Mouse (Mus musculus) liver, embryonic 14.5 days (tissue): Measurements from ENCODE around the gene Elovl3. TPM values are rescaled to one million over a fixed set of nuclear protein-coding genes. Genes with fewer than 3 reads are reported as not detected.

Experiments
- ATAC-seq: fragments of 200-750 bp; cut with Nextera tagmentation; 2 replicates; pipeline ENCODE4 v1.8.0; 2017; ENCODE audit warnings: moderate number of reproducible peaks, mild to moderate bottlenecking, moderate library complexity; ENCODE audit not compliant: insufficient read depth
- DNase-seq, 3 experiments: peaks; one replicate each; pipeline ENCODE4 v3.0.0-alpha.2; 2012 to 2013; ENCODE audit warnings: low read depth in 3 of 3, low spot score in 3 of 3
- H3K27ac ChIP-seq: fragments of 300-500 bp; sonication (generic); 2 replicates; pipeline ENCODE4 v1.5.1; 2014; ENCODE audit warnings: moderate library complexity, mild to moderate bottlenecking, control low read depth, inconsistent platforms
- H3K27me3 ChIP-seq: fragments of 300-500 bp; sonication (generic); 2 replicates; pipeline ENCODE4 v1.6.1; 2014; ENCODE audit warnings: mild to moderate bottlenecking, low read length, moderate library complexity; ENCODE audit not compliant: control insufficient read depth, insufficient read depth
- H3K36me3 ChIP-seq: fragments of 300-500 bp; sonication (generic); replicated peaks from 2 replicates; pipeline ENCODE4 v1.6.1; 2014; ENCODE audit warnings: low read depth; ENCODE audit not compliant: control insufficient read depth, insufficient read depth
- H3K4me1 ChIP-seq, 2 experiments: fragments of 200-500 bp in 1 of 2; fragments of 300-500 bp in 1 of 2; sonication (generic) in 1 of 2; replicated peaks; 2 replicates each; pipeline ENCODE4 v1.6.1; 2012 to 2014; ENCODE audit warnings: antibody characterized with exemption in 1 of 2, inconsistent platforms in 1 of 2, low read length in 1 of 2; ENCODE audit not compliant: control insufficient read depth in 2 of 2, insufficient read depth in 2 of 2
- H3K4me2 ChIP-seq: fragments of 300-500 bp; sonication (generic); 2 replicates; pipeline ENCODE4 v1.6.1; 2014; ENCODE audit warnings: low read depth, mild to moderate bottlenecking, control low read depth, moderate library complexity
- H3K4me3 ChIP-seq, 2 experiments: fragments of 200-500 bp in 1 of 2; fragments of 300-500 bp in 1 of 2; sonication (generic) in 1 of 2; 2 replicates each; pipeline ENCODE4 v1.5.1; 2012 to 2014; ENCODE audit warnings: low read depth in 2 of 2, low read length in 2 of 2, mild to moderate bottlenecking in 2 of 2, control low read depth in 1 of 2, inconsistent platforms in 1 of 2, moderate library complexity in 1 of 2; ENCODE audit not compliant: insufficient read depth in 1 of 2
- H3K9ac ChIP-seq: fragments of 300-500 bp; sonication (generic); replicated peaks from 2 replicates; pipeline ENCODE4 v1.6.1; 2014; ENCODE audit warnings: mild to moderate bottlenecking, control low read depth, moderate library complexity
- H3K9me3 ChIP-seq: fragments of 300-500 bp; sonication (generic); 2 replicates; pipeline ENCODE4 v1.6.1; 2016; ENCODE audit warnings: low read length, mixed read lengths; ENCODE audit not compliant: control insufficient read depth
- CTCF ChIP-seq: IDR thresholded peaks from 2 replicates; pipeline ENCODE4 v1.5.1; 2016; ENCODE audit warnings: antibody characterized with exemption, low read depth, control low read depth
- EP300 ChIP-seq: IDR thresholded peaks from 2 replicates; pipeline ENCODE4 v1.6.1; 2016; ENCODE audit warnings: antibody characterized with exemption, low read depth
- WGBS: fragments of 180-500 bp; shearing (Covaris S2); extraction: QIAGEN DNeasy Blood & Tissue Kit; methylation state at CpG from one replicate; pipeline ENCODE4 v1.1.7; 2014; ENCODE audit not compliant: insufficient replicate concordance; 5-methylcytosine and 5-hydroxymethylcytosine counted together
- polyA plus RNA-seq, 2 experiments: library from polyadenylated mRNA; depleted of rRNA in 1 of 2; stranded (reverse) in 1 of 2; unstranded in 1 of 2; fragments of >200 nt; fragmentation: Nextera tagmentation in 1 of 2; extraction: Ambion mirVana in 1 of 2; gene quantifications; 2 replicates each; pipeline versions ENCODE4 v1.2.1 to v1.2.3; 2012 to 2014

Gene Elovl3
- polyA plus RNA-seq, 2 experiments, result 0.02 TPM; not detected in 1

DNA sequence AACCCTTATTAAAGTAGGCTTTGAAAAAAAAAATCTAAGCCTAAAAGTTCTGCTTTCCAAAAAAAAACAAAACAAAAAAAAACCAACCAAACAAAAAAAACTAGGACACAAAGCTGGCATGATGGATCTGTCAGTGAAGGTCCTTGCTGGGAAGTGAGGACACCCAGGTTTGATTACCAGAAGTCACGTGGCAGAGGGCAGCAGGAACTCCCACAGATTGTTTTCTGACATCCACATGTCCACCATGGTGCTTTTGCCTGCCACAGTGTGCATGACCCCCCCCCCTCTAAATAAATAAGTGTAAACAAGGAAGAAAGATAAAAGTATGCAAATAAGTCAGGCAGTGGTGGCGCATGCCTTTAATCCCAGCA lies 27.5 kb upstream of the Elovl3 start:
- no peaks in the 10 kb centered on the region for H3K36me3 ChIP-seq
- ATAC-seq (no peak), DNase-seq (no peak)
- H3K27me3 ChIP-seq, result no peaks in the 10 kb centered on the region
- TF ChIP-seq EP300 (no peak), CTCF (no peak)
- H3K9me3 ChIP-seq, result no peaks in the 10 kb centered on the region
- no peak overlapping the region for H3K9ac ChIP-seq
- no peak overlapping the region for H3K4me3 ChIP-seq
- WGBS, result 64% methylated on average over 2 of the region's 2 CpGs
- H3K27ac ChIP-seq, result no peak overlapping the region
- H3K4me2 ChIP-seq, result no peak overlapping the region
- no peaks in the 10 kb centered on the region for H3K4me1 ChIP-seq

DNA sequence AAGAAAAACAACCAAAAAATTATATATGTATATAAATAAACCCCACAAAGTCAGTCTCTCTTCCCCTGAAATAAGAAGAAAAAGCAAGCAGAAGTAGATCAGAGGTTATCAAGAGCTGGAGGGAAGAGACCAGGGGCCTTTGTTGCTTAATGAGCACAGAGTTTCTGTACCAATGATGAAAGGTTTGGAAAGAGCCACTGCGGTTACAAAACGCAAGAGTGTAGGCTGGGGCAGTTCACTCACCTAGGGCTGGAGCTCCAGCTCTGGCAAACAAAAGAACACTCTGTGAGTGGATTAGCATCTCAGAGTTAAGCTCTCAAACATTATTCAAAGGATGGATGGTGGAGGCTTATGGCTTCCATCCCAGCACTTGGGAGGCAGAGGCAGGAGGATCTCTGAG lies 21.5 kb upstream of the Elovl3 start:
- H3K27ac ChIP-seq, result no peak overlapping the region
- ATAC-seq, result no peak

DNA sequence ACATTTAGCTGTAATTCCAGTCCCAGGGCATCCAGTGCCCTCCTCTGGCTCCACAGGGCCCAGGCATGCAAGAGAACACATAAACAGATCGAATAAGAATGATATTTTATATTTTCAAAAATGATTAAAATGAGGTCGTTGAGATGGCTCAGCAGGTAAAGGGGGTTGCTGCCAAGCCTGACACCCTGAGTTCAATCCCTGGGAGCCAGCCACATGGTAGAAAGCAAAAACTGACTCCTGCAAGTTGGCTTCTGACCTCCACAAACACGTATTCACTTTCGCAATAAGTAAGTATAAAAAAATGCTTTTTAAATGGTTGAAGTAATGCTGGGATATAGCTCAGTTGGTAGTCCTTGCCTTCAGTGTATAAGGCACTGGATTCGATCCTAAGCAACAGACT lies 20.9 kb upstream of the Elovl3 start:
- H3K36me3 ChIP-seq, result no peaks in the 10 kb centered on the region
- H3K9me3 ChIP-seq, result no peaks in the 10 kb centered on the region
- H3K9ac ChIP-seq, result no peak overlapping the region
- no peaks in the 10 kb centered on the region for H3K4me1 ChIP-seq
- H3K4me3 ChIP-seq, result no peak overlapping the region
- TF ChIP-seq CTCF, result no peak
- TF ChIP-seq EP300, result no peak
- WGBS, result 62% methylated on average over 5 of the region's 5 CpGs
- no peak overlapping the region for H3K27ac ChIP-seq
- ATAC-seq (no peak), DNase-seq (no peak)
- H3K4me2 ChIP-seq, result no peak overlapping the region
- no peaks in the 10 kb centered on the region for H3K27me3 ChIP-seq

More for the DNA sequence above, 21.5 kb upstream of the Elovl3 start:
- Histone ChIP-seq H3K36me3 (no peaks in the 10 kb centered on the region), H3K9me3 (no peaks in the 10 kb centered on the region), H3K4me1 (no peaks in the 10 kb centered on the region), H3K27me3 (no peaks in the 10 kb centered on the region), H3K4me2 (no peak overlapping the region), H3K9ac (no peak overlapping the region), H3K4me3 (no peak overlapping the region)
- WGBS, result 64% methylated on average over 2 of the region's 2 CpGs
- DNase-seq, result no peak
- TF ChIP-seq CTCF, result no peak

DNA sequence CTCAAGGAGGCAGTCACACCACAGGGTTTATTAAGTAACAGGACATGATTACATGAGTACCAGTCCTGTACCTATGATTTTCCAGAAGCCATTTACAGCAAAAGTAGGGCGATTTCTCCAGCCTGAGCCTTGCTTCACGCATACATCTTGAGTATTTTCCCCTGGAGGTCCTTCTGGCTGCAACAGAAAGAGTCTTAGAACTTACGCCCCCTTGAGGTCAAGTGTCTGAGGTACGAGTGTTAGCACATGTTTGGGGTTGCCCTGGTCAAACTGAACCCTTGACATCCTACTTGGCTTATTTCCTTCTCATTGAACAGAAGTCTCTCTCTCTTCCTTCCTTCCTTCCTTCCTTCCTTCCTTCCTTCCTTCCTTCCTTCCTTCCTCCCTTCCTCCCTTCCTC lies 17.1 kb upstream of the Elovl3 start:
- H3K4me1 ChIP-seq, result peaks cover 0 to 5% of the 10 kb centered on the region in 2 experiments; a peak in 2 of 4 replicates
- no peak overlapping the region for H3K4me2 ChIP-seq
- no peak for DNase-seq
- ATAC-seq, result no peak
- WGBS, result 48% methylated on average over 4 of the region's 4 CpGs
- H3K9me3 ChIP-seq, result no peaks in the 10 kb centered on the region
- H3K9ac ChIP-seq, result no peak overlapping the region
- H3K4me3 ChIP-seq, result no peak overlapping the region
- H3K27me3 ChIP-seq, result no peaks in the 10 kb centered on the region
- no peak overlapping the region for H3K27ac ChIP-seq
- TF ChIP-seq CTCF, result no peak
- no peaks in the 10 kb centered on the region for H3K36me3 ChIP-seq

DNA sequence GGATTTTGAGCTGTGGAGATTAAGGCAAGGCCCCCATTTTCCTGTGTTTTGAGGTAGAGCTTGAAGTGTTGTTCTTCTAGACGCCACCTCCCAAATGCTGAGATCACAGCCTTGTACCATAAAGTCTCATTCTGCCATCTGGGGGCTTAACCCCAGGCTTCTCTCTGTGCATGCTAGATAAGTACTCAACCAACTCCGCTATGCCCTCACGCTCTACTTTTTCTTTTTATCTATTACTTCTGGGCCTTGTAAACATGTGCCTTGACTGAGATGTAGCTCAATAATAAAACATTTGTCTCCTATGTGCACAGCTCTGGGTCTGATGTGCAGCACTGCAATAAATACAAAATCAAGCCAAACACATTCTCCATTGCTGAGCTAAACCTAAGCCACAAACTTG lies 12.2 kb upstream of the Elovl3 start:
- H3K4me3 ChIP-seq, result no peak overlapping the region
- no peak overlapping the region for H3K9ac ChIP-seq
- peak in 1 of 3 experiments; percentile 37 for DNase-seq
- peak; percentile 68 for TF ChIP-seq EP300
- TF ChIP-seq CTCF, result no peak
- no peaks in the 10 kb centered on the region for H3K9me3 ChIP-seq
- H3K27me3 ChIP-seq, result no peaks in the 10 kb centered on the region
- H3K4me1 ChIP-seq, result peaks cover 0 to 5% of the 10 kb centered on the region in 2 experiments; a peak in 2 of 4 replicates
- H3K36me3 ChIP-seq, result no peaks in the 10 kb centered on the region
- peak; percentile 82 for ATAC-seq
- 15% methylated on average over 3 of the region's 3 CpGs for WGBS
- H3K4me2 ChIP-seq, result no peak overlapping the region
- H3K27ac ChIP-seq, result no peak overlapping the region

DNA sequence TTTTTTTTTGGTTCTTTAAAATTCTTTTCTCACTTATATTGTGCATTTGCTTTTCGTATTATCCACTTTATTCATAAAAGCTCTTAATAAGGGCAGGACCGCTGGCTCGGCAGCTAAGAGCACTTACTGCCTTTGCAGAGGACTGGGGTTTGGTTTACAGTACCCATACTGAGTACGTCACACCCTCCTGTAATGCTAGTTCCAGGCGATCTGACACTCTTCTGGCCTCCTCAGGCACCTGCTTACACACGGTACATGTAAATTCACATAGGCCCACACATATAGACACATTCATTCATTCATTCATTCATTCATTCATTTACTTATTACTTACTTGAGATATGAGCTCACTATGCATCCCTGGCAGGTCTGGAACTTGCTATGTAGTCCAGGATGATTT lies 10.8 kb upstream of the Elovl3 start:
- WGBS, result 67% methylated on average over 6 of the region's 6 CpGs
- DNase-seq (no peak), ATAC-seq (no peak)
- H3K9ac ChIP-seq, result no peak overlapping the region
- H3K36me3 ChIP-seq, result no peaks in the 10 kb centered on the region
- no peak overlapping the region for H3K4me2 ChIP-seq
- H3K27me3 ChIP-seq, result no peaks in the 10 kb centered on the region
- H3K27ac ChIP-seq, result no peak overlapping the region
- TF ChIP-seq EP300 (no peak), CTCF (no peak)
- no peak overlapping the region for H3K4me3 ChIP-seq
- H3K4me1 ChIP-seq, result peaks cover 0 to 5% of the 10 kb centered on the region in 2 experiments; a peak in 2 of 4 replicates
- H3K9me3 ChIP-seq, result no peaks in the 10 kb centered on the region
